Mouse (Mus musculus) MN1 (cell line): ENCODE data around the gene Bok.
"Not testable (repeated sequence)": the region's sequence is repeated elsewhere in the genome, so short reads cannot be mapped to it uniquely, and the experiment has no call there.

Source experiments
- DNase-seq: peaks from one replicate; pipeline ENCODE4 v3.0.0-alpha.2; 2016; ENCODE audit warnings: low spot score

The Bok gene

DNA sequence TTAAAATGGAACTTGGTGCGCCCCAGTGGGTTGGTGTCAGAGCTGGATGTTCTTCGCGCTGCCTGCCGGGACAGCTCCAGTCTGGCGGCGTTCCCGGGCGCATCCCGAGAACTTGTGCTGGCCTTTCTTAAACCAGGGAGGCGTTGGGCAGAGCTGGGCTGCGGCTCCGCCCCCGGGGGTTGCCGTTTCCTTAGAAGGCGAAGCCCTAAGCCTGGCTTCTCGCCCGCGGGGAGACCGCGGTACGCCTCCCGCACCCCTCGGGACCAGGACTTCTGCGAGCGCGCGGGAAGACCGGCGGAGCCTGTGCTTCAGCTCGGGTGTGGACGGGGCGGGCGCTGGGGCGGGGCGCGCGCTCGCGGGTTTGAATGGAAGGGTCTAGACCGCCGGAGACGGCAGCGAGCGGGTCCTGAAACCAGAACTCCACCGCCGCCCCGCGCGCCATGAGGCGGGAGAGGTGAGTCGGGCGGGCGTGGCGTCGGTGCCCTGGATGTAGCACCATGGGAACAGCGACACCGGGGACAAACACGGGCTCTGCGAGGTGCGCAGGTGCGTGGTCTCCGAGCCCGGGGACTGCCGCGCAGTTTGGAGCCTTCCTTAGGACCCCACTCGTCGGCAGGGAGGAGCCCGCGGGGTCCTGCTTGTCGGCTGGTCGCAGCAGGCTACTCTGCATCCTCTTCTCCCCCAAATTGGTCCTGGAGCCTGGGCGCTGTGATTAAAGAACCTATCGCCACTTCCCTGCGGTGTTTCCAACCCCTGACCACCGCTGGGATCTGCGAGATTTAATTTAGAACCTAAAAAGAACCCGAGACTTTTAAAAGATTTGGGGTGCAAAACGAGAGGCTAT, at the start of gene Bok:
Gene Bok (plus strand): TSS at position 260 of the 844 bp plus-strand sequence.
- DNase-seq, result peak; percentile 94

DNA sequence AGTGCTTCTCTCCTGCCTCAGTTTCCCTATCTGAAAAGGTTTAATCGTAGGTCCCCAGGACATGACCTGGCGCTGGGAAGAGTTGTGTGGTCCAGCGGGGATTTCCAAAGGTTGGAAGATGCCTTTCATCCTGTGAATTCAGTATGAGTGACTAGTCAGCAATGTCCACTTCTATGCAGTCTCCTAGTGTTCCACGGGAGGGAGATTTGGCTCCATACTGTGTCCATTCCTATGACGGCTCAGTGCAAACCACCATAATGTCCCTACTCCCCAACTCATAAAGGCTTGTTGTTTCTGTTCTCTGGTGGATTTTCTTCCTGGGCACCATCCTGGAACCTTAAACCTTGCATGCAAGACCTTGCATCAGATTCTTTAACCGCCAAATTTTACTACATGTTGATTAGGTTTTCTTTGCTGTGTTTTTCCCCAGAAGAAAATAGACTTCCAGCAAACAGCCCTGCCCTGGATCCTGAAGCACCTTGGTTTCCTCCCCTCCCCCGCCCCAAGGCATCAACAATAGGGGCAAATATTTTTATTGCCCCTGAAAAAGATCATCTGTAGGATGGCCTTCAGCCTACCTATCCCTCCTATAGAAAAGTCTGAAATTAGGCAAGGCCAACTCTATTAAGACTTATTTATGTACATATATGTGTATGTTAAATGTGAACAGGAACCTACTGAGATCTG, 49.1 kb upstream of the Bok start:
- peak; percentile 80 for DNase-seq

DNA sequence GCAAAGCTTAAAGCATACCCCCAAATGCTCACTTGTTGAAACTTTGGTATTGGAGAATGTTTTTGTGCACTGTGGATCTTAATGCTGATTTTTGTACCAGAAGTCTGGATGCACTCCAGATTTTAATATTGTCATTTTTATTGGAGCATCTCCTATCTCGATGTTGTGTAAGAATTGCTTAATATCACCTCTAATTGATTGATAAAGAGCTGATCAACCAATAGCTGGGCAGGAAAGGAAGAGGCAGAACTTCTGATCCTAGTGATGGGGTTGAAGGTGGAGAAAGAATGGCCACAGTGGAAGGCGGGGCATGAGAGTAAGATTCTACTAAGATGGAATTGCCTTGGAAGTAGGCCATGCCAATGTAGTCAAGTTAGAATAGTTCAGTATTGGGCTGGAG, 43.5 kb upstream of the Bok start:
- DNase-seq, result no peak

DNA sequence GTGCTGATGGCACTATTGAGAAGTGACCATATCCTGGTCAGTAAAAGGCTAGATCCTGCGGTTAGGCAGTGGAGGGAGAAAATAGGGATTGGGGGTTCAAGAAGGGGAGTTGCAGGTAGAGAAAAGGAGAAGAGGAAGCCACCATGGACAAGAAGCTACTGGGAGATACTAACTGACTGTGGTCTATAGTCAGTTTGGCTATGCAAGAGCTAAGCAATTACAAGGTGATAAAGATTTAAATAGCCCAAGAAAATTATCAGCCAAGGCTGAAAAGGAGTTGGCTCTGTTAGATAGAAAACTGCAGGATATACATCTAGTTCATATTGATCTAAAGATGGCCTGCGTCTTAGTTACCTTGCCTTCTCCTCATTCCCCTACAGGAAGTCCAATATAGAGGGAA, 42.8 kb upstream of the Bok start:
- DNase-seq, result no peak

DNA sequence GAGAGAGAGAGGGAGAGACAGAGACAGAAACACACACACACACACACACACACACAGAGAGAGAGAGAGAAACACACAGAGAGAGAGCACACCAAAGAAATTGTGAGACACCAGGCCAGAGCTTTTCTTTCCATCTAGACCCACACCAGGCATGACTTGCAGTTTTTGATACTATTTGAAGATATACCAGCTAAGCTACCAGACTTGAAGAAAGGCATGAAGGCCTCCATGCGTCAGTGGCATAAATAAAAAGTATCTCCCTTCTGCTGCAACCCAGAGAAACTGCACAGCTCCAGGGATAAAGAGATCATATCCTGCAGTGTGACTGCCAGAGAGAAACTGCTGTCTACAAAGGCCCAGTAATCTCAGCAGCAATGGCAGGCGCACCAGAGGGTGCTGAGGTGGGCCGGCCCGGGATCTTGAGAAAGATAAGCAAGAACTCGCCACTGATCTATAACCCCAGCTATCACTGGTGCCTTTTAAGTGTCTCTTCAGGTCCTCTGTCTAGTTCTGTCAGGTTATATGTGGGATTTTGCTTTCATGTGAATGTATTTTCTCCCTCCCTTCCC, 35.8 kb upstream of the Bok start:
- peak; percentile 12 for DNase-seq

DNA sequence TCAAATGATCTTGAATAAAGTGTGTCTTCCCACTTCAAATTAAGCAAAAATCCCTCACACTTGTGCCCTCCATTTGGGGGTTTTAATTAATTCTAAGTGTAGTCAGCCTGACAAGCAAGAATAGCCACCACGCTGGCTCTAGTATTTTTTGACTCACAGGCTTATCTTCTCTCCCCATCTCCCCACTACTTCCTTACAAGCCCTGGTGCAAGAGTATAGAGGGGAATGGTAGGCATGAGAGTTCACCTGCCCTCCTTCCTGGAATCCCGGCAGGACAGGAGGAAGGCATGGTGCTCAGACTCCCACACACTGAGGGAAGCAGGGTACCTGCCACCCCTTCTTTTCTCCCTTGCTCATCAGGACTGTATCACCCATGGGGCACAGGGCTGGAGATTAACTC, 31.2 kb upstream of the Bok start:
- DNase-seq, result no peak

DNA sequence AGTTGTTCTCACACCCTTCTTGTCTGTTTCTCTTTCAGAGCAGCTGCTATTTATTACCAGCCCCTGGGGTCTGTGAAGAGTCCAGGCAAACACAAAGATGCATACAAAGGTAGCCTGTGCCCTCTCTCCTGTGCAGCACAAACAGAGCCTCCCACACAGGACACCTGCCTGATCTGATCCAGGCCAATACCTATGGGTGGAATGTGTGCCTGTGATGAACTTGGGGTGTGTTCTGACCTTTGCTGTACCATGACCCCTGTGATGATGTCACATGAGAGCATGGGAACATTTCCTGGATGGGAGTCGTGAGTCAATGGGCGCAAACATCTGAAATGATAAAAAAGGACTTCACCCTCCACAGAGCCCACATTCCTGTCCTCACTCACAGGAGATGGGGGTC, 30.7 kb upstream of the Bok start:
- no peak for DNase-seq

DNA sequence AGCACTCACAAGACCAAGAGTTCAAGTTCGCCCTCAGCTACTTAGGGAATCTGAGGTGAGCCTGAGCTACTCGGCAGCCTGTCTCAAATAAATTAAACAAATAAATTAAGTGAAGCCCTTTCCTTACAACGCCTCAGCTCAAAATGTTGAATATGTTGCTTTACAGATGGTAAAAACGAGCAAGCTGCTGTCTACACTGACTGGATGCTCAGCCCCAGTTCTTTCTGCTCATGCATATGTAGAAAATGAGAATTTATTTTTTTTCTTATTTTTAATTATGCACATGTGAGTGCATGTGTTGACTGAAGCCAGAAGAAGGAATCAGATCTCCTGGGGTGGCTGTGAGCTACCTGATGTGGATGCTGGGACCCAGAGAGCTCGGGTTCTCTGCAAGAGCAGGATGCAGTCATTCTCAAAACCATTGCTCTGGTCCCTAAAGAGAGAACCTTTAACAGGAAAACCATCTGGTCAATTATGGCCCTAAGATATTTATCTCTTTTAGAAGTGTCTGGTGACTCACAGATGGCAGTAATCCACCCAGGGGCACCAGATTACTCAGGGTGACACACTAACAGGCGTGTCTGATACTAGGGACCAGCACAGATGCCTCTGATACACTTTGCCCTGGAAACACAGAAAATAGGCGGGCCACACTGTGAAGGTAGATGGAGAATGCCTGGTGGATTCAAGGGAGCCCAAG, 29.0 kb upstream of the Bok start:
- peak; percentile 80 for DNase-seq

DNA sequence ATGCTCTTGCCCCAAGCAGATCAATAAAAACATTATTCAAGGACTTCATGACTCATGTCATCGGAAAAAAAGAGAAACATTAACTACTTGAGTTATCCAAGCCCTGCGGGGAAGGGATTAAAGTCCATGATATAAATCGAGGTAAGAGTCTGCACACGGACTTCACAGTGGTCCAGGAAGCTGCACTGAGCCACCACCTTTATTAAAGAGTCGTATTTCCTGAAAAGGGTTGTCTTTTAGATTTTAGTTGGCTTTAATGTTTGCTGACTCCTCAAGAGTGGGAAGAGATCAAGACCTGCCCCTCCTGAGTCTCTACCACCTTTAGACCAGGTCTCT, 28.5 kb upstream of the Bok start:
- no peak for DNase-seq

DNA sequence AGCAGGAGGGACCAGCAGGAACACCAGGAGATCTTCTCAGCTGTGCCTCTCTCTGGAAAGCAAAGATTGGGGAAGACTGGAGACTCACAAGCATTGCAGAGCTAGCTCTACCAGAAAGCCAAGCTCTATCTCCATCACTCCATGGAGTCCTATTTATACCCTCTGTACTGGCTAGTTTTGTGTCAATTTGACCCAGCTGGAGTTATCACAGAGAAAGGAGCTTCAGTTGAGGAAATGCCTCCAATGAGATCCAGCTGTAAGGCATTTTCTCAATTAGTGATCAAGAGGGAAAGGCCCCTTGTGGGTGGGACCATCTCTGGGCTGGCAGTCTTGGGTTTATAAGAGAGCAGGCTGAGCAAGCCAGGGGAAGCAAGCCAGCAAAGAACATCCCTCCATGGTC, 26.9 kb upstream of the Bok start, which contains the start of gene Stk25:
Gene Stk25 (minus strand): TSS at position 101 of the 400 bp plus-strand sequence.
- not testable (repeated sequence) for DNase-seq

DNA sequence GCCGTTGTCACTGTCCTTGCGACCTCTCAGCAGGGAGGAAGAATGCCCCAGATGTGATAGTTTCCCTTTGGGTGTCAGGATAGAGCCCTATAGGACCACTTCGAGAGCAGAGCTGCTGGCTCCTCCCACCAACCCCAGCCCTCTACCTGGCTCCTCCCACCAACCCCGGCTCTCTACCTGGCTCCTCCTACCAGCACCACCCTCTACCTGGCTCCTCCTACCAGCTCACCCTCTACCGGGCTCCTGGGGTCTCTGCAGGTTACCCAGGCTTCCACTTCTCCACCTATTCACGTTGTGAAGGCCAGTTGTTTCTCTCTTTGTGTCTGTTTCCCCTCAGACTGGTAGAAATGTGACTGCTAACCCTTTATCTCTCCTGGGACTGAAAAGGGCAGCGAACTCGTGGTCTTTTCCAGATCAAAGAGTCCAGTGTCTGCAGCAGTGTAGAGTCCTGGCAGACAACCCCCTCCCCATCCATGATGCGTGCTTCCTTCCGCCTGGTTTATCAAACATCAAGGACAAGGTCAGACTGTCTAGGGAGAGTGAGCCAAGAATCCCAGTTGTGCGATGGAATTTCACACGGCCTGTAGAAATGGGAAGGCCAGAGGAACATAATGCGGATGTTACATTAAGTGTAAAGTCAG, 17.6 kb upstream of the Bok start:
- DNase-seq, result peak; percentile 30

DNA sequence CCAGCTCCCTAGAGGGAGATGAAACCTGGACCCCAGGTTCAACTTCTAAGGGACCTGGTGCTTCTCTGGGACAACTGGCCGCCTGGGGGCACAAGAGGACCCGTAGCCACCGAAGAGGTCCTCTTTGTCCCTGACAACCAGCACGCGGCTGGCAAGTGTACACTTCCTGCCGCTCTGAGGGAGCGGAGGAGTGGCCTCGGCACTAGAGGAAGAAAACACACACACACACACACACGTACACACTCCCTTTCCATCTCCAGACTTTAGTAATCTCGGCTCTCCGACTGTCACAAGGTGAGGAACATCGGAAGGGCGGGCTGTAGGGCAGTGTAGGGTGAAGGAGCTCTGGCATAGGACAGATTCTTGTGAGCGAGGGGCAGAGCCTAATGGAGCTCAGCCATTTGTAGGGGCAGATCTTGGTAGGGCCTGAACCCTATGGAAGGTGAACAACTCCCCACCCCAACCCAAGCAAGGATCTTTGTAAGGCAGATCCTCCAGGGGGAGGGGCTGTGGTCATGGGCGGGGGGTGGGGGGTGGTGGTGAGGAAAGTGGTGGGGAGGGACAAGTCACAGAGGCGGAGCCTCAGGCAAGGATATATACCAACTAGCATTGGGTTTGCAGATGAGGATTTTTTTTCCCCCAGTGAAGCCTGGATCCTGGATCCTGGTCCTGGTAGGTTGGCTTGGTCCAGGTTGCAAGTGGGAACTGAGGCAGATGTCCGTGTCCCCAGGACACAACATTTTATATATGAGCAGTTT, 16.5 kb upstream of the Bok start:
- peak; percentile 93 for DNase-seq

DNA sequence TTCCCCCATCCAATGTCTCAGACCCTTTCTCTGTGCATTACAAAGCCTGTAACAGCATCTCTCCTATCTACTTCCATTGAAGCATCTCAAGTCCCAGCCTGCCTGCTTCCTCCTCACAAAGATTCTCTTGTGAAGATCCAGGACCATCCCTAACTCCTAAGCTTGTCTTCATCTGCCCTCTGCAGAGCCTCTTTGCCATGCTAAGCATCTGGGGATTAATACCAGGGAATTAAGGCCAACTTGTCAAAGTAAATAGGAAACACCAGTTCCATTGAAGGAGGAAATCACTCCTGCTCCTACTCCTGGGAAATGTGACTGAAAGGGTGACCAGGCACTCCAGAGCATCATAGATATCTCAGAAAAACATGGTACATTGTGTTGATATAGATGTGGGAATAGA, 15.5 kb upstream of the Bok start:
- no peak for DNase-seq

DNA sequence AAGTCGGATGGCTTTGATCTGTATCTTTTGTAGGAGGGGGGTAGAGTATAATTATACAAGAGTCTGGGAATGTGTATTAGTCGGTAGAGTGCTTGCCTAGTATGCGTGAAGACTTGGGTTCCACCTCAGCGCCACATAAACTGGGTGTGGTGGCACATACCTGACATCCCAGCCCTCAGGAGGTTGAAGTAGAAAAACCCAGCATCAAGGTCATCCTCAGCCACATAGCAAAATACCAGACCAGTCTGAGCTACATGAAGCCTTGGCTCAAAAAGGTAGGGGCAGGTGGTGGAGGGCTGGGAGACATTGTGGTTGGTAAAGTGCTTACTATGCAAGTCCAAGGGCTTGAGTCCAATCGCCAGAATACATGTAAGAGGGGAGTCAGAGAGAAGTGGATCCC, 12.8 kb upstream of the Bok start:
- no peak for DNase-seq

DNA sequence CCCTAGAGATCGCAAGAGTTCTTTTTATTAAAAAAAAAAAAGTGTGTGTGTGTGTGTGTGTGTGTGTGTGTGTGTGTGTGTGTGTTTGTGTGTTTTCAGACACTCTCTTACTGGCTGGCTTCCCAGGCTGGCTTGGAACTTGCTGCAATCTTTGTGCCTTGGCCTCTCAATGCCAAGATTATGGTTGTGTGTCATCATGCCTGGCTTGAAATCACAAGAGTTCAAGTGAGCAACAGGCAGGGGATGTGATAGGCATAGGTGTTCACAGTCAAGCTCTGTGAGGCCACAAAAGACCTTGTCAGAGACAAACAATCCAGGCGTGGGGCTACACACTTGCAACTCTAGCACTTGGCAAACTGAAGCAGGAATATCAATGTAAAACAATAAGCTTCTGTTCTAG, 7.1 kb upstream of the Bok start:
- DNase-seq, result no peak

DNA sequence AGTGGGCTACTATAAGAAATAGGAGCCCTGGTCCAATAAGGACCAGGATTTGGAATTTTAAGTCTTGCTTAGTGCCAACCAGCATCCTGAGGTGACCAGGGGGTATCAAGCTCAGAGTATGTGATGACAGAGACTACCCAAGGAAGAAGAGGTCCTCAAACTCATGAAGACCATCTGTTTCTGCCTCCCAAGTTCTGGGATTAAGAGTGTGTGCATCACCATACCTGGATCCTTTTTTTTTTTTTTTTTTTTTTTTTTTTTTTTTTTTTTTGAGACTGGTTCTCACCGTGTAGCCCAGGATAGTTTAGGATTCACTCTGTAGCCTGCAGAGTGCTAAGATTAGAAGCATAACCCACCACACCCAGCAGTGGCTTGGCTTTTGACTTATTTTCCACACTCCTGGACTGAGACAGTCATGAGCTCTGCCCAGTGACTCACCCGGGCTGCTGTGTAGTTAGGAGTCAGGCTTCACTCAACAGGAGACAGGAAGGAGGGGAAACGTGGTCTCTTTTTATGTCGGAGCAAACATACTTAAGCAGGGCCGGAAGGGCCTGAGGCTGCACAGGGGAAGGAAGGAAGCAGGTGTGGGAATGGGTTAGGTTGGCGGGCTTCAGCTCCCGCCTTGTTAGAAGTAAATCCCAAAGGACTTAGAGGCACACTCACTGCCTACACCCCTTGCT, 5.4 kb upstream of the Bok start:
- peak; percentile 70 for DNase-seq

DNA sequence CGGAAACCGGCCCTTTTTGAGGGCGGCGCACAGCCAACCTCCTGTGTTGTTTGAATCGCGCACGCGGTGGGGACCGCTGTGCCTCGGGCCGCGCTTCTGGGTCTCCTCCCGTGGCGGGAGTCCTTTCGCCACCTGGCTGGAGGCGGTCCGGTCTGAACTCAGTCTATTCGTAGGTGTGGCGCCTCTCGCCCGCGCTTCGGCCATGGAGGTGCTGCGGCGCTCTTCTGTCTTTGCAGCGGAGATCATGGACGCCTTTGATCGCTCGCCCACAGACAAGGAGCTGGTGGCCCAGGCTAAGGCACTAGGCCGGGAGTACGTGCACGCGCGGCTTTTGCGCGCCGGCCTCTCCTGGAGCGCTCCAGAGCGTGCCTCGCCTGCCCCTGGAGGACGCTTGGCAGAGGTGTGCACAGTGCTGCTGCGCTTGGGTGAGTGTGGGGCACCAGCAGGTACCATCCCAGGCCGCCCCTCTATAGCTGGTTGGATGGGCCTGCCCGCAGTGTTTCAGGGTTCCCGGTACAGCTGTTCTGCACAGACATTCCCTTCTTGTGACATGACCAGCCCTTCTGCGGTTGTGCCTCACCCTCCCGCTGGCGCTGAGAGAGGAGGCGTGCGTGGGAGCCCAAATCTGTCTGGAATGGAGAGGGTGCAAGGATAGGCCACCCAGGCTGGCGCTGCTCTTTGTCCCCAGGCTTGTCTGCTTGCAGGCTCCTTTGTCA, 943 bp downstream of the Bok start:
- peak; percentile 90 for DNase-seq

DNA sequence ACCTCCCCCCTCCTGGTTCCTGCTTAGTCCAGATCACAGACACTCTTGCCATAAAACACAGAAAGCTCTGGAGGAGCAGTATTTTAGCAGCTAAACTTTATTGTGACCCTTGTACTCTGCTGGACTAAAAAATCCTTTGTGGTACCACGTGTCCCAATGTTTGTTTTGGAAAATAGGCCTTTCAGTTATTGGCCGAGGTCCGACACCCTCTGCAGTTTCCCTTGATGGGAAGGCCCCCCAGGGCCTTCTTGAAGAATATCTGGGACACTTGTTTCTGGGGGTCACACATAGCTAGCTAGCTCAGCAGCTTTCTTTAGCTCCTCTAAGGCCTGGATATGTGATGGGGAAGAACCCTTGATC, 1.5 kb downstream of the Bok start:
- no peak for DNase-seq

DNA sequence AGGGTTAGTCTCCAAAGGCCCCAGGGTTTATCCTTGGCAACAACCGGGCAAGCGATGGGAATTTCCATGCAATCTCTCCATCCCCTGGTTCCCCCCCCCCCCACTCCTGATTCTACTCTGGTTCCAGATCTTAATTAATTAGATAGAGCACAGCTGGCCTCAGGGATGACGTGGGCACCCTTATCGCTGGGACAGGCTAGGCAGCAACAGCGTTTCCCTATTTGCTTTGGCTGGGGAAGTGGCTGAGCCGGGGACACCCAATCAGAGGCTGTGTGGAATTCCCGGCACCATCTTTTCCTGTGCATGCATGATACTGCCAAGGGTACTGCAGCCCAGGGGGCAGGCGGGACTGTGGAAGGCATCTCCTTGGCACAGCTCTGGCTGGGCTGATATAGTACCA, 2.7 kb downstream of the Bok start:
- peak; percentile 84 for DNase-seq

DNA sequence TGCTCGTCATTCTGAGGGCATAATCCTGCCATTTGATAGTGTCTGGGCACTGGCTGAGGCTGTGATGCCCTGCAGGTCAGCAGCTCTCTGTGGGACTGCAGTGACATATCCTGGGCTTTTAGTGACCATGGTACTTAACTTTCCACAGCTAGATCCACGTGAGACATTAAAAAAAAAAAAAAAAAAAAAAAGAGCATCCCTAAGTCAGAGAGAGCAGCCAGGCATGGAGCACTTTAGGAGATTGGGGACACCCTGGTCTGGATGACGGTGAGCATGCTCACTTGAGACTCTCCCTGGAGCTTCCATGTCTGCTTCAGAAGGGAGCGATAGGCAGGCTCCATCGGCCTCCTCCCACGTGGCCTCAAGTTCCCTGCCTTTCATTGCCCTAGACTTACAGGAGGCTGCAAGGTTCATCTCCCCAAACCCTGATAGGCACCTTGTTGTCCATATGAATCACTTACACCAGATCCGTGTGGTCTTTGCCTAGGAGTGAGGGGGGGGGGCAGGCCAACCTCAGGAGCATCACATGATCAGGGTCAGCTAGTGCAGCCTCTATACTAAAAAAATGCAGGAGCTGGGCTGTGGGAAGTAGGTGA, 4.5 kb downstream of the Bok start:
- DNase-seq, result no peak
